Comparison of ENCODE assay signal across 24 mouse cellular contexts in genomic region chr14:115830485-115830884, GRCm38 (mm10).
DNase-seq lines count a peak whose midpoint lies in the region; ATAC-seq and TF ChIP-seq lines count a peak whose summit lies in the region.
"Had no signal": no experiment of that assay in that cellular context is flagged by ENCODE, and none has a peak within 500 bp of the region (broad histone marks: within the 10 kb centered on the region; RNA-seq: fewer than 3 reads in every experiment).

No protein-coding gene starts in this region.

- WGBS in hindbrain, embryonic 11.5 days, result 76% methylated on average over 5 of the region's 5 CpGs
- 73% methylated on average over 5 of the region's 5 CpGs for WGBS in hindbrain, embryonic 16.5 days
- 51% methylated on average over 5 of the region's 5 CpGs for WGBS in liver, postnatal 0 days (ENCODE audit: insufficient replicate concordance)

- TF ChIP-seq EP300 in liver, postnatal 0 days (IDR thresholded peaks at IDR 0.05; ENCODE audit: low read depth), result no peak

- H3K9me3 ChIP-seq in hindbrain, embryonic 11.5 days (ENCODE audit: control insufficient read depth, low read length), result no peaks in the 10 kb centered on the region
- no peaks in the 10 kb centered on the region for H3K9me3 ChIP-seq in hindbrain, embryonic 16.5 days (ENCODE audit: control insufficient read depth, low read length)
- no peaks in the 10 kb centered on the region for H3K9me3 ChIP-seq in liver, postnatal 0 days (ENCODE audit: low read length)
- H3K9me3 ChIP-seq: embryonic facial prominence, embryonic 12.5 days; heart, embryonic 12.5 days; hindbrain, embryonic 10.5 days; kidney, embryonic 15.5 days; neural tube, embryonic 12.5 days had no signal

- H3K27ac ChIP-seq in hindbrain, embryonic 11.5 days (ENCODE audit: low read depth, low read length), result no peak overlapping the region
- H3K27ac ChIP-seq in hindbrain, embryonic 16.5 days (ENCODE audit: low read depth, low read length), result no peak overlapping the region
- H3K27ac ChIP-seq in liver, postnatal 0 days (ENCODE audit: low read depth), result no peak overlapping the region
- H3K27ac ChIP-seq: embryonic facial prominence, embryonic 12.5 days; hindbrain, embryonic 10.5 days; kidney, embryonic 15.5 days; left cerebral cortex, adult 2 months; macrophage; neural tube, embryonic 12.5 days had no signal

- intact Hi-C loops in left cerebral cortex, postnatal 4 days (cut with DNase I), result loop anchor here (5.0 kb wide), 1 partner anchor 1097 kb away; the partner anchor contains the start of gene Gpc6

- no peaks in the 10 kb centered on the region for H3K4me1 ChIP-seq in hindbrain, embryonic 11.5 days (replicated peaks; ENCODE audit: control insufficient read depth, insufficient read depth, low read length)
- H3K4me1 ChIP-seq in hindbrain, embryonic 16.5 days (ENCODE audit: control insufficient read depth, insufficient read depth, low read depth, low read length), result no peaks in the 10 kb centered on the region
- H3K4me1 ChIP-seq in liver, postnatal 0 days (ENCODE audit: insufficient read depth), result no peaks in the 10 kb centered on the region
- H3K4me1 ChIP-seq: embryonic facial prominence, embryonic 12.5 days; heart, embryonic 12.5 days; hindbrain, embryonic 10.5 days; kidney, embryonic 15.5 days; neural tube, embryonic 12.5 days had no signal

- DNase-seq in hindbrain, embryonic 11.5 days (ENCODE audit: low spot score), result no peak
- peak; percentile 31 for DNase-seq in liver
- DNase-seq in liver, postnatal 0 days, result no peak
- peak; percentile 9 for DNase-seq in 3T3-L1 (ENCODE audit: low read depth, low spot score)
- peak; percentile 5 for DNase-seq in ES-CJ7 (ENCODE audit: low read depth, low spot score)
- DNase-seq in left cerebral cortex, postnatal 4 days, result no peak
- DNase-seq in urinary bladder, postnatal 10 days (ENCODE audit: low spot score), result no peak
- DNase-seq: adrenal gland, adult 2 months; cerebellum, adult 11-12 months; gastrocnemius, postnatal 14 days; heart, adult 11 months; heart, postnatal 10 days; right cerebral cortex, postnatal 25 days; spleen, adult 18-20 months; thymus, postnatal 14 days had no signal

- ATAC-seq in hindbrain, embryonic 11.5 days (ENCODE audit: low FRiP score), result peak; percentile 38; the same call in 1 of the 2 replicates
- ATAC-seq in hindbrain, embryonic 16.5 days, result no peak
- ATAC-seq in liver, postnatal 0 days, result no peak
- ATAC-seq: intestine, postnatal 0 days had no signal

- H3K9ac ChIP-seq in hindbrain, embryonic 11.5 days (ENCODE audit: low read depth, low read length), result no peak overlapping the region
- H3K9ac ChIP-seq in hindbrain, embryonic 16.5 days (ENCODE audit: low read depth, low read length), result no peak overlapping the region
- H3K9ac ChIP-seq in liver, postnatal 0 days (replicated peaks), result no peak overlapping the region
- H3K9ac ChIP-seq: embryonic facial prominence, embryonic 12.5 days; heart, embryonic 12.5 days; kidney, embryonic 15.5 days; neural tube, embryonic 12.5 days had no signal

- TF ChIP-seq CTCF in liver, postnatal 0 days (IDR thresholded peaks at IDR 0.05; ENCODE audit: low read depth), result no peak

- H3K36me3 ChIP-seq in hindbrain, embryonic 11.5 days (ENCODE audit: control insufficient read depth, insufficient read depth, low read length), result no peaks in the 10 kb centered on the region
- no peaks in the 10 kb centered on the region for H3K36me3 ChIP-seq in hindbrain, embryonic 16.5 days (ENCODE audit: control insufficient read depth, insufficient read depth, low read length)
- H3K36me3 ChIP-seq in liver, postnatal 0 days (replicated peaks; ENCODE audit: insufficient read depth, low read length), result no peaks in the 10 kb centered on the region
- H3K36me3 ChIP-seq: embryonic facial prominence, embryonic 12.5 days; heart, embryonic 12.5 days; hindbrain, embryonic 10.5 days; kidney, embryonic 15.5 days; neural tube, embryonic 12.5 days had no signal

- no peaks in the 10 kb centered on the region for H3K27me3 ChIP-seq in hindbrain, embryonic 11.5 days (ENCODE audit: control insufficient read depth, insufficient read depth, low read length)
- no peaks in the 10 kb centered on the region for H3K27me3 ChIP-seq in hindbrain, embryonic 16.5 days (replicated peaks; ENCODE audit: control insufficient read depth, insufficient read depth, low read length)
- no peaks in the 10 kb centered on the region for H3K27me3 ChIP-seq in liver, postnatal 0 days (ENCODE audit: insufficient read depth, low read length)
- H3K27me3 ChIP-seq: embryonic facial prominence, embryonic 12.5 days; heart, embryonic 12.5 days; kidney, embryonic 15.5 days; neural tube, embryonic 12.5 days had no signal

- no peak overlapping the region for H3K4me3 ChIP-seq in hindbrain, embryonic 11.5 days (ENCODE audit: low read depth, low read length)
- no peak overlapping the region for H3K4me3 ChIP-seq in hindbrain, embryonic 16.5 days (ENCODE audit: low read length)
- H3K4me3 ChIP-seq in liver, postnatal 0 days (ENCODE audit: low read depth, low read length), result no peak overlapping the region
- H3K4me3 ChIP-seq: embryonic facial prominence, embryonic 12.5 days; heart, embryonic 12.5 days; hindbrain, embryonic 10.5 days; kidney, embryonic 15.5 days; left cerebral cortex, adult 2 months; neural tube, embryonic 12.5 days had no signal

- H3K4me2 ChIP-seq in hindbrain, embryonic 11.5 days (replicated peaks; ENCODE audit: low read depth, low read length), result no peak overlapping the region
- H3K4me2 ChIP-seq in hindbrain, embryonic 16.5 days (ENCODE audit: low read length), result no peak overlapping the region
- H3K4me2 ChIP-seq in liver, postnatal 0 days (ENCODE audit: low read depth, low read length), result no peak overlapping the region
- H3K4me2 ChIP-seq: embryonic facial prominence, embryonic 12.5 days; heart, embryonic 12.5 days; kidney, embryonic 15.5 days; neural tube, embryonic 12.5 days had no signal

Comparison
In these comparisons a context has a peak if more than half of its experiments do, and no peak if none do; other contexts are left out.
1. DNase-seq: peak in liver (single experiment), 3T3-L1 (single experiment) and ES-CJ7 (single experiment); none in hindbrain, embryonic 11.5 days (single experiment), liver, postnatal 0 days (single experiment), left cerebral cortex, postnatal 4 days (single experiment) and urinary bladder, postnatal 10 days (single experiment).